Mouse (Mus musculus) olfactory bulb, adult 2 months (tissue): ENCODE measurements at regions not wholly inside any gene's neighbourhood (a gene's known extent, or its start where the extent isn't known, plus 50 kb on each side); places are given as distances from the start of the nearest gene placed in this dataset.

ENCODE experiments used
- CTCF ChIP-seq: fragments of 200-500 bp; IDR thresholded peaks from 2 replicates; pipeline ENCODE4 v1.5.1; 2012; ENCODE audit warnings: low read depth, mild to moderate bottlenecking, low read length, moderate library complexity; ENCODE audit not compliant: insufficient read depth
- POLR2A ChIP-seq: fragments of 200-500 bp; IDR thresholded peaks from 2 replicates; pipeline ENCODE4 v1.6.1; 2012; ENCODE audit warnings: mild to moderate bottlenecking, low read depth, low read length, moderate library complexity; ENCODE audit not compliant: insufficient read depth

- TF ChIP-seq CTCF (no peak), POLR2A (no peak)
These were observed 110.0 kb downstream of the Dhx15 start for GRCm38 (mm10) chr5:52080268-52080667.
